Mouse (Mus musculus) erythroblast, embryonic 14.5 days (primary cell): ENCODE measurements around the gene Son.

Experiments
- GATA1 ChIP-seq: IDR thresholded peaks from 2 replicates; pipeline ENCODE4 v1.6.1; 2012; ENCODE audit warnings: low read length, inconsistent platforms, mixed read lengths
- TAL1 ChIP-seq: IDR thresholded peaks from 3 replicates; pipeline ENCODE4 v1.6.1; 2012; ENCODE audit warnings: low read length, inconsistent platforms, mixed read lengths

GRCm38 (mm10) chr16:91680656-91681055 is 33.4 kb downstream of the Son start:
- no peak for TF ChIP-seq TAL1
- no peak for TF ChIP-seq GATA1
